Mouse (Mus musculus): Measurements from ENCODE around the gene Slc34a1. TPM values are rescaled to one million over a fixed set of nuclear protein-coding genes. Genes with fewer than 3 reads are reported as not detected.

The Slc34a1 gene
- polyA plus RNA-seq, 1 experiment from 2014 or later: not detected

DNA sequence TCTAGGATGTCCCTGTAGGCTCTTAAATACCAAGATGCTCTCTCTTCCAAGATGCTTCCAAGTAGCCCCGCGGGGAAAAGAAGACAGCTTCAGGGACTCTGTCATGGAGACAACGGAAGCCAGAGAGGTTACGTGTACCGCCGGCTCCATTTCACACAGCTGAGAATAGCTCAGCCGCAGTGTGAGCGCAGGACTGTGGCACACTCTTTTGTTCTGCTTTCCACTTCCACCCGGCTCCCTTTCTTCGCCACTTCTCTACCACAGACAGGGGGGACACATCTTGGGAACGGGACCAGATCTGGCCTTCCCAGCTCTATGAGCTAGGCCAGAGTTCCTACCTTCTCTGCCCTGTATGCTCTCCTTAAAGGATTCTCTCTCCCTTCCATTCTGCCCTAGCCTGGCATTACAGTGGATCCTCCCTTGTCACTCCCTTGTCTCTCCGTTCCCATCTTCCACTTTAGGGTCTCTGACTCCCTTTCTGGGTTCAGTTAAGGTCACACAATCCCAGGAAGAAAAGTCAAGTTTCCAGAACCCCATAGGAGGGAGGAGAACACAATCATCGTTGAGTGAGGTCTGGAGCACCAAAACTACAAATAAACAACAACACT, 7.9 kb downstream of the Slc34a1 start:
- peak overlapping the region; percentile 54 for H3K9ac ChIP-seq (replicated peaks)
- H3K4me2 ChIP-seq (replicated peaks): peak overlapping the region; percentile 29; the same call in 1 of the 2 replicates
- no peak overlapping the region for H3K4me3 ChIP-seq (replicated peaks)
- peak overlapping the region; percentile 85 for H3K27ac ChIP-seq
- H3K4me1 ChIP-seq (replicated peaks): peaks cover 10% of the 10 kb centered on the region
- H3K27me3 ChIP-seq: peaks cover 6% of the 10 kb centered on the region; the same call in 1 of the 2 replicates
- no peaks in the 10 kb centered on the region for H3K36me3 ChIP-seq
- ATAC-seq: peak; percentile 75
- no peaks in the 10 kb centered on the region for H3K9me3 ChIP-seq
- WGBS: 52% methylated on average over 13 of the region's 13 CpGs

DNA sequence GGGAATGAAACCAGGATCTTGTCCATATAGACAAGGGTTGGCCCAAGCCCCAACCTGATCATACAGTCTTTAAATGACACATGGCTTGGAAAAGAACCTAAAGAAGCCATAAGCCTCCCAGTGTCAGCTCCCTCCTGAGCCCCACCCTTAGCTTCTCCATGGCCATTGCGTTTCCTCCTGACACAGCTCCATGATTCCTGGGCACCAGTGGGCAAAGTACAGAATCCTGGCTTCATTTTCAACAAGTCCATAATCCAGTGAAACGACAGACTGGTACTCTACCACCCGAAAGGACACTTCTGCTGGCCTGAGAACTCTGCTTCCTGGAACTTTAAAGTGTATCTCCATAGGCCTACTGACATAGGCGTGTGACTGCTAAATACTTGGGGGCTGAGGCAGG, 9.4 kb downstream of the Slc34a1 start:
- Histone ChIP-seq H3K36me3 (no peaks in the 10 kb centered on the region), H3K4me3 (replicated peaks) (no peak overlapping the region), H3K4me1 (replicated peaks) (peaks cover 10% of the 10 kb centered on the region), H3K9me3 (no peaks in the 10 kb centered on the region), H3K27ac (no peak overlapping the region), H3K4me2 (replicated peaks) (no peak overlapping the region), H3K9ac (replicated peaks) (no peak overlapping the region), H3K27me3 (peaks cover 4% of the 10 kb centered on the region; the same call in 1 of the 2 replicates)
- WGBS: 89% methylated on average over 4 of the region's 4 CpGs
- no peak for ATAC-seq

DNA sequence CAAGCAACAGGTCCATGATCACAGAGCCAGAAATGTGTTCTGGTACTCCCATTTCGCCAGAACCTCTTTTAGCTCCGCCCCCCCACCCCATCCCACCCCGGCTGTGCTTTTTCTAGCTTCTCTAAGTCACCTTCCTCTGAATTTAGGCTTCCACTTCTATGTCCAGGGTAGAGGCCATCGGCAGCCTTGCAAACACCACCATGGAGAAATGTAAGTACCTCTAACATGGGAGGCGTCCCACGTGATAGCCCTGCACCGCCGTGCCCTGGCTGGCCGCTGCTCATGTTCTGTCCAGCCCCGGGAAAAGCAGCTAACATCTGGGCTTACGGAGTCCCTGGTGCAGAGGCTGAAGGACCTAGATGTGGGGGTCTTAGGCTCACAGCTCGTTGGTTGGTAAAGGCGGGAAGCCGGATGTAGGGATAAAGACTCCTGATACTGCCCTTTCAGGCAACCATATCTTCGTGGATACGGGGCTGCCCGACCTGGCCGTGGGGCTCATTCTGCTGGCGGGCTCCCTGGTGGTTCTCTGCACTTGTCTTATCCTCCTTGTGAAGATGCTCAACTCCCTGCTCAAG, 10.6 kb downstream of the Slc34a1 start:
- no peaks in the 10 kb centered on the region for H3K36me3 ChIP-seq
- no peak overlapping the region for H3K4me2 ChIP-seq (replicated peaks)
- no peak for ATAC-seq
- no peaks in the 10 kb centered on the region for H3K9me3 ChIP-seq
- WGBS: 89% methylated on average over 19 of the region's 19 CpGs
- H3K9ac ChIP-seq (replicated peaks): no peak overlapping the region
- no peak overlapping the region for H3K27ac ChIP-seq
- H3K4me1 ChIP-seq (replicated peaks): peaks cover 9% of the 10 kb centered on the region
- peaks cover 11% of the 10 kb centered on the region for H3K27me3 ChIP-seq
- no peak overlapping the region for H3K4me3 ChIP-seq (replicated peaks)

DNA sequence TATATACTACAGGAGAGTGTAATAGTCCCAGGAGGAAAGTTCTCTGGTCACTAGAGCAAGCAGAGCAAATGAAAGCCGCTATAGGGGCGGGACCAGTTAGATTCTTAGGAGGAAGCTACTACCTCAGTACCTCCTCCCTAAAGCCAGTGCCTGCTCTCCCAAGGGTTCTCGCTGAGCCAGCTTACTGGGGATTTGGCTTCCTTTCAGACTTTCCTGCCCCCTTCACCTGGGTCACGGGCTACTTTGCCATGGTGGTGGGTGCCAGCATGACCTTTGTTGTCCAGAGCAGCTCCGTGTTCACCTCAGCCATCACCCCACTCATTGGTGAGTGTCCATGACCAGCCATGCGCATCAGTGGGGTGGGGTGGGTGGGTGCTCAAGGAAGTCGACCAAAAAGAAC, 13.8 kb downstream of the Slc34a1 start:
- H3K9me3 ChIP-seq: no peaks in the 10 kb centered on the region
- H3K36me3 ChIP-seq: no peaks in the 10 kb centered on the region
- no peak for ATAC-seq

DNA sequence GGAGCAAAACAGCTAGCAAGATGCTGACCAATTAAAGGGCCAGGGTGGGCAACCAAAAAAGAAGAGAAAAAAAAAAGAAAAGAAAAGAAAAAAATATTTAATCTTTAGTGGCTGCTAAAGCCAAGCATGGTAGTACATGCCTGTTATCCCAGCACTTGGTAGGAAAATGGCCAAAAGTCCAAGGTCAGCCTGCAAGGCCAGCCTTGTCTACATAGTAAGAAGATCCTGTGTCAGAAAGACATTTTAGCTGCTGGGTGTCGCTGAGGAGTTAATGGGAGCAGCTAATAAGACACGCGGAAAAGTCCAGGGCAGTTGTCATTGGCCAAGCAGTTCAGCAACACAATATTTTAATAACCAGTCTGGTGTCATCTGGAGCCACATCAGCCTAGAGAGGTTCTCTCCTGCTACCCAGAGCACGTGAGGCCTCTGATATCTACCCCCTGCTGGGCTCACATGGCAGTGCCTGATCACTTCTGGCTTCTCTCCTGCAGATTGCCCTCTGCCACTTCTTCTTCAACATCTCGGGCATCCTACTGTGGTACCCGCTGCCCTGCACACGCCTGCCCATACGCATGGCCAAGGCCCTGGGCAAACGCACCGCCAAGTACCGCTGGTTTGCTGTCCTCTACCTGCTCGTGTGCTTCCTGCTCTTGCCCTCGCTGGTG, 14.8 kb downstream of the Slc34a1 start:
- ATAC-seq: no peak
- H3K27me3 ChIP-seq: peaks cover 28% of the 10 kb centered on the region
- H3K4me2 ChIP-seq (replicated peaks): no peak overlapping the region
- no peak overlapping the region for H3K9ac ChIP-seq (replicated peaks)
- no peak overlapping the region for H3K4me3 ChIP-seq (replicated peaks)
- H3K4me1 ChIP-seq (replicated peaks): peaks cover 7% of the 10 kb centered on the region
- 83% methylated on average over 13 of the region's 13 CpGs for WGBS
- H3K36me3 ChIP-seq: no peaks in the 10 kb centered on the region
- H3K9me3 ChIP-seq: no peaks in the 10 kb centered on the region
- no peak overlapping the region for H3K27ac ChIP-seq

More for the DNA sequence above, 13.8 kb downstream of the Slc34a1 start:
- Histone ChIP-seq H3K27me3 (peaks cover 22% of the 10 kb centered on the region), H3K9ac (replicated peaks) (no peak overlapping the region), H3K4me2 (replicated peaks) (no peak overlapping the region), H3K4me1 (replicated peaks) (peaks cover 6% of the 10 kb centered on the region), H3K27ac (no peak overlapping the region), H3K4me3 (replicated peaks) (no peak overlapping the region)
- 71% methylated on average over 7 of the region's 7 CpGs for WGBS

DNA sequence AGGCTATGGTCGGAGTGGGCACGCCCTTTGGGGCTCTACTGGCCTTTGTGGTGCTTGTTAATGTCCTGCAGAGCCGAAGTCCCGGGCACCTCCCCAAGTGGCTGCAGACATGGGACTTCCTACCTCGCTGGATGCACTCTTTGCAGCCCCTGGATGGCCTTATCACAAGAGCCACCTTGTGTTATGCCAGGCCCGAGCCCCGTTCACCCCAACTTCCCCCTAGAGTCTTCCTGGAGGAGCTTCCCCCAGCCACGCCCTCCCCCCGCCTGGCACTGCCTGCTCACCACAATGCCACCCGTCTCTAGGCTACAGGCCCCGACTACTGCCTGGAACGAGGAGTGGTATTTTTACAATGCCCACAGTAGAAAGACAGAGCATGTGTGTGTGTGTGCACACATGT, 15.3 kb downstream of the Slc34a1 start:
- Histone ChIP-seq H3K9ac (replicated peaks) (no peak overlapping the region), H3K4me2 (replicated peaks) (no peak overlapping the region), H3K4me1 (replicated peaks) (peaks cover 12% of the 10 kb centered on the region), H3K27me3 (peaks cover 34% of the 10 kb centered on the region), H3K27ac (no peak overlapping the region), H3K4me3 (replicated peaks) (no peak overlapping the region), H3K36me3 (no peaks in the 10 kb centered on the region), H3K9me3 (no peaks in the 10 kb centered on the region)
- no peak for ATAC-seq
- 85% methylated on average over 12 of the region's 12 CpGs for WGBS

DNA sequence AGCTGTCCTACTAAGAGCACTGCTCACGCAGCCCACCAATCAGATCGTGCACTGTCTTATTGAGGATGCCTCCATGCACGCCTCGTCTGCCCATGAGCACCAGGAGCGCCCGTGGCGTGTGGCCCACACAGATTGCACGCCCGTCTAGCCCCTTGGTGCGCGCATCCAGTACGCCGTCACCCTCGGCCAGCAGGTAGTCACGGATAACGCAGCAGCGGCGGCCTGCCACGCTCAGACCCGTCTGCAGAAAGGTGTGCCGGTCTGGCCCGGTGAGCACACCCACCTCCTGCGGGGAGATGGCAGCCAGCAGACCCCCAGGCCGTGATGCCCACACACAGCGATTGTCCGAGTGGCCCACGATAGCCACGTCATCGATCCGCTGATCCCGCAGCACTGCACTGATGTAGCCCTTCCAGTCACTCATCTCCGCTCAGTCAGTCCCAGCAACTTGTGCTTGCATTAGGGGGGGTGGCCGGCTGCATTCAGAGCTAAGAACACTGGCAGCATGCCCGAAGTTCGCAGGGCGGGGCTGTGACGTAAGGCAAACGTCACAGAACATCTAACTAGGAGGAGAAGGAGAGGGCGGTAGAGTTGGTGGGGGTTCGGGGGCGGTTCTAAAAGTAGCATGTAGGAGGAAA, 16.9 kb downstream of the Slc34a1 start, which contains the start of gene Pfn3:
Pfn3 (minus strand) TSS at position 490 of the 638 bp plus-strand sequence.
- Histone ChIP-seq H3K4me1 (replicated peaks) (peaks cover 13% of the 10 kb centered on the region), H3K4me3 (replicated peaks) (peak within 1 kb of the TSS; percentile 41), H3K27ac (no peak within 1 kb of the TSS), H3K4me2 (replicated peaks) (peak within 1 kb of the TSS; percentile 61), H3K36me3 (no peaks in the 10 kb centered on the region), H3K27me3 (peaks cover 49% of the 10 kb centered on the region), H3K9me3 (no peaks in the 10 kb centered on the region), H3K9ac (replicated peaks) (peak within 1 kb of the TSS; percentile 66)
- 7% methylated on average over 41 of the region's 41 CpGs for WGBS
- peak; percentile 71 for ATAC-seq

DNA sequence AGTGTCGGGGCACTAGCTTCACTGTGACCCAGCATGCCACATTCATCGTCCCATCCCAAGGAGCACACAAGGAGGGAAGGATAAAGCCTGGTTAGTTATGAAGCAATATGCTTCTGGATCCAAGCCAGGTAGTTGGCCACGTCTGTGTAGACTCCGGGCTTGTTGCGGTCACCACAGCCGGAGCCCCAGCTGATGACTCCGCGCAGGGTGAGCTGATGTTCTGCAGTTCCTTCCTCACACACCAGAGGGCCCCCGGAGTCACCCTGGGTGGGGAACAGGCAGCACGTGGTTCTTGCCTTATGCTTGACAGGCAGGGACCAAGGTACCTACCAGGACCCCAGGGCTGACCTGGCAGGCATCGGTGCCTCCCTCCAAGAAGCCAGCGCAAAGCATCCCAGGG, 20.0 kb downstream of the Slc34a1 start:
- ATAC-seq: peak; percentile 62
- peaks cover 77% of the 10 kb centered on the region for H3K27me3 ChIP-seq
- peak overlapping the region; percentile 30 for H3K4me2 ChIP-seq (replicated peaks)

DNA sequence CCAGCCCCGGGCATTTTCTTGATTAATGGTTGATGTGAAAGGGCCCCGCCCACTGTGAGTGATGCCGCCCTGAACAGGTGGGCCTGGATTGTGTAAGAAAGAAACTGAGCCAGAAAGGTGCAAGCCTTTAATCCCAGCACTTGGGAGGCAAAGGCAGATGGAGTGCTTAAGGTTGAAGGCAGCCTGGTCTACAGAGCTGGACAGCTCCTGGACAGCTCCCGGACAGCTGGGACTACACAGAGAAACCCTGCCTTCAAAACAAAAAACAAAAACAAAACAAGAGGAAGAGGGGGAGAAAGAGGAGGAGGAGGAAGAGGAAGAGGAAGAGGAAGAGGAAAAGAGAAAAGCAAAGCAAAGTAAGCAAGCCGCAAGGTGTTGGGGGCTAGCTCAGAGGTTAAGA, 21.2 kb downstream of the Slc34a1 start:
- Histone ChIP-seq H3K27ac (no peak overlapping the region), H3K4me2 (replicated peaks) (no peak overlapping the region), H3K27me3 (peaks cover 66% of the 10 kb centered on the region), H3K9me3 (no peaks in the 10 kb centered on the region), H3K4me3 (replicated peaks) (no peak overlapping the region), H3K4me1 (replicated peaks) (peaks cover 27% of the 10 kb centered on the region), H3K36me3 (no peaks in the 10 kb centered on the region), H3K9ac (replicated peaks) (no peak overlapping the region)
- 89% methylated on average over 5 of the region's 5 CpGs for WGBS
- no peak for ATAC-seq

More for the DNA sequence above, 20.0 kb downstream of the Slc34a1 start:
- Histone ChIP-seq H3K9me3 (no peaks in the 10 kb centered on the region), H3K4me1 (replicated peaks) (peaks cover 27% of the 10 kb centered on the region), H3K4me3 (replicated peaks) (no peak overlapping the region; the same call in 1 of the 2 replicates), H3K9ac (replicated peaks) (peak overlapping the region; percentile 16; the same call in 1 of the 2 replicates), H3K36me3 (no peaks in the 10 kb centered on the region), H3K27ac (no peak overlapping the region)
- WGBS: 10% methylated on average over 12 of the region's 12 CpGs

DNA sequence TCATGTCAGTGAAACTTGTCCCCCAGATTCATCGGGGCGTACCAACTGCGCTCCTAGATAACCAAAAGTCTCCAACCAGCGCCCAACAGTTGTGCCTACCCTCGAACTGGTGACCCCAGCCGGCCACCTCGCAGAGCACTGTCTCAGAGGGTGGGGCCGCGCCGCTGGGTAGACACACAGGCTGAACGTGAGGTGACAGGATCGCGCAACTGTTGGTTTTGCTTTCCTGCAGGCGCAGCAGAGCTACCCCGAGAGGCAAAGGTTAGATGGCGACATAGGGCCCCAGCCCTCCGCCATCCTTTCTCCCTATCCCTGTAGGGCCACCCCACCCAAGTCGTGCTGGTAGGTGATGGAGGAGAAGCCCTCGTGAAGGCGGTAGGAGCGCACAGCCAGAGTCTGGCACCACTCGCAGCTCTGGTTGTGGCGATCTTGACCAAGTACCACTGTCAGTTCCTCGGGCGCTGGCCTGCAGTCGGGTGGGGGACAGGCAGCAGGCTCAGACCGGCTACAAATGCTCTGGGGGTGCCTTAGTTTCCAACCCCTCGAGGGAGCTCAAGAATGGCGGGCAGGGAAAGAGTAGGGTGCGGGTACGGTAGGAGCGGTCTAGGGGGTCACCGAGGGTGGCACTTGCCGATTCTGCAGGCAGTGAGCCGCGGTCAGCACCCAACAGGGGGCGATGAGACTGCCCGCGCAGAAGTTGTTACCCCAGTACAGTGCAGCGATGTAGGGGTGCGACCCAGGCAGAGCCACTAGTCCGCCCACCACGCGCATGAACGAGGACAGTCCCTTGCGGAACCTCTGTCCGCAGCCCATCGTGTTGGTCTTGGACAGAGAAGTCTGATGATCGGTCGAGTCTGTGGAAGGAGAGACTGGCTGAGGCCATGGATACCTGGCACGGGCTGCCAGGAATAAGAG, 22.3 kb downstream of the Slc34a1 start:
- Histone ChIP-seq H3K27me3 (peaks cover 57% of the 10 kb centered on the region), H3K4me3 (replicated peaks) (peak overlapping the region; percentile 16), H3K4me1 (replicated peaks) (peaks cover 20% of the 10 kb centered on the region), H3K27ac (no peak overlapping the region), H3K36me3 (no peaks in the 10 kb centered on the region), H3K9ac (replicated peaks) (no peak overlapping the region; the same call in 1 of the 2 replicates), H3K4me2 (replicated peaks) (peak overlapping the region; percentile 44; the same call in 1 of the 2 replicates), H3K9me3 (no peaks in the 10 kb centered on the region)
- no peak; the same call in 1 of the 2 replicates for ATAC-seq
- 31% methylated on average over 51 of the region's 51 CpGs for WGBS

Data from midbrain, embryonic 13.5 days (tissue).